Mouse (Mus musculus) olfactory bulb, adult 2 months (tissue): ENCODE measurements around the gene Krt28.

Source experiments
- CTCF ChIP-seq: fragments of 200-500 bp; IDR thresholded peaks from 2 replicates; pipeline ENCODE4 v1.5.1; 2012; ENCODE audit warnings: low read depth, mild to moderate bottlenecking, low read length, moderate library complexity; ENCODE audit not compliant: insufficient read depth
- POLR2A ChIP-seq: fragments of 200-500 bp; IDR thresholded peaks from 2 replicates; pipeline ENCODE4 v1.6.1; 2012; ENCODE audit warnings: mild to moderate bottlenecking, low read depth, low read length, moderate library complexity; ENCODE audit not compliant: insufficient read depth

DNA sequence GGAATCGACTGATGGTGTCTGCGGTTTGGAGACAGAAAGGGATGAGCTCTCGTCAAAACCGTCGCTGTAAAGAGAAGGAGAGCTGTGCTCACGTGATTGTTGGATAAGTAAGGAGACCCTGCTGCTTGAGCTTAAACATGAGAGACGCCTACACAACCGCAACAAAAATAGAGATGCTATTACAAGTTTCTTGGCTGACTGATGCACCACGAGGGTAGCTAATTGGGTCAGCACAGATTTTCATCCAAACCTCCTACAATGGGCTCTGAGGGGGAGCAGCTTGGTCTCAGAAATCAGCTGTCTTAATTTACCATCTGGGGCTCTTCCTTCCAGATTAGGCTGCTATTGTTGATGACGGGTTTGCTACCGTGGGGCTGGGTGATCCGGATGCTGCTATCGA is 42.2 kb upstream of the Krt28 start:
- no peak for TF ChIP-seq CTCF
- TF ChIP-seq POLR2A = no peak
